Mouse (Mus musculus): ENCODE measurements at regions not wholly inside any gene's neighbourhood (a gene's known extent, or its start where the extent isn't known, plus 50 kb on each side); places are given as distances from the start of the nearest gene placed in this dataset.

GRCm38 (mm10) chr3:21816968-21817858 lies 259.2 kb upstream of the Tbl1xr1 start:
- no peaks in the 10 kb centered on the region for H3K36me3 ChIP-seq (ENCODE audit: control insufficient read depth, insufficient read depth, low read length)
- H3K27ac ChIP-seq (ENCODE audit: low read depth, low read length) = no peak overlapping the region
- ATAC-seq (ENCODE audit: low read depth) = peak; percentile 46; the same call in 1 of the 2 replicates
- no peak overlapping the region for H3K4me2 ChIP-seq (ENCODE audit: low read depth, low read length)
- H3K4me3 ChIP-seq (ENCODE audit: low read depth, low read length) = no peak overlapping the region
- H3K9me3 ChIP-seq (ENCODE audit: control insufficient read depth, low read length) = no peaks in the 10 kb centered on the region
- H3K4me1 ChIP-seq (ENCODE audit: control insufficient read depth, insufficient read depth, low read length) = peaks cover 6% of the 10 kb centered on the region; the same call in 1 of the 2 replicates
- WGBS = 38% methylated on average over 4 of the region's 4 CpGs
- no peaks in the 10 kb centered on the region for H3K27me3 ChIP-seq (ENCODE audit: control insufficient read depth, insufficient read depth, low read length)
- H3K9ac ChIP-seq (replicated peaks; ENCODE audit: low read depth, low read length) = no peak overlapping the region

DNA sequence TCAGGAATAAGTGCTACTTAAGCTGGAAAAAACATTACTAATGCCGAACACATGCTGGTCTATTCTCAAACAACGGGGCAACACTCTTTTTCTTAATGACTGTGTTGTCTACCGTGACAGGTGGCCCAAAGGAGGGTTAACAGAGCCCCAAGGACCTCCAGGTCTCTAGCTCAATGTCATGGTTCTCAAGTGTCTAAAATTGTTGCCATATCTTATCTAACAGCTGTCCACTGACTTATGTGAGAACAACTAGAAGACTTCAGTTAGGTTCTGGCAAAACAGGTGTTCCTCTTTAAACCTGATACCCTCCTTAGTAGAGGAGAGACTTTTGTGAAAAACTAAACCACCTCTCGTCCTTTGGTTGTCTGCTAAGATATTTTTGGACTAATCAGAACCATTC lies 257.4 kb upstream of the Tbl1xr1 start:
- no peaks in the 10 kb centered on the region for H3K27me3 ChIP-seq (ENCODE audit: control insufficient read depth, insufficient read depth, low read length)
- no peaks in the 10 kb centered on the region for H3K36me3 ChIP-seq (ENCODE audit: control insufficient read depth, insufficient read depth, low read length)
- WGBS = 62% methylated on average over 4 of the region's 4 CpGs
- H3K9me3 ChIP-seq (ENCODE audit: control insufficient read depth, low read length) = no peaks in the 10 kb centered on the region
- H3K9ac ChIP-seq (replicated peaks; ENCODE audit: low read depth, low read length) = no peak overlapping the region
- no peak overlapping the region for H3K4me2 ChIP-seq (ENCODE audit: low read depth, low read length)
- H3K4me1 ChIP-seq (ENCODE audit: control insufficient read depth, insufficient read depth, low read length) = peaks cover 6% of the 10 kb centered on the region; the same call in 1 of the 2 replicates
- ATAC-seq (ENCODE audit: low read depth) = no peak
- H3K4me3 ChIP-seq (ENCODE audit: low read depth, low read length) = no peak overlapping the region
- no peak overlapping the region for H3K27ac ChIP-seq (ENCODE audit: low read depth, low read length)

- Histone ChIP-seq H3K9ac (replicated peaks; ENCODE audit: low read depth, low read length) (no peak overlapping the region), H3K9me3 (ENCODE audit: control insufficient read depth, low read length) (no peaks in the 10 kb centered on the region), H3K27ac (ENCODE audit: low read depth, low read length) (no peak overlapping the region), H3K4me1 (ENCODE audit: control insufficient read depth, insufficient read depth, low read length) (peaks cover 6% of the 10 kb centered on the region; the same call in 1 of the 2 replicates), H3K4me3 (ENCODE audit: low read depth, low read length) (no peak overlapping the region), H3K27me3 (ENCODE audit: control insufficient read depth, insufficient read depth, low read length) (no peaks in the 10 kb centered on the region), H3K36me3 (ENCODE audit: control insufficient read depth, insufficient read depth, low read length) (no peaks in the 10 kb centered on the region), H3K4me2 (ENCODE audit: low read depth, low read length) (no peak overlapping the region)
- ATAC-seq (ENCODE audit: low read depth) = no peak
- WGBS = 75% methylated on average over 3 of the region's 3 CpGs
Observed at GRCm38 (mm10) chr3:21820051-21820598, 256.3 kb upstream of the Tbl1xr1 start.

- Histone ChIP-seq H3K4me2 (ENCODE audit: low read depth, low read length) (no peak overlapping the region), H3K27me3 (ENCODE audit: control insufficient read depth, insufficient read depth, low read length) (no peaks in the 10 kb centered on the region), H3K4me1 (ENCODE audit: control insufficient read depth, insufficient read depth, low read length) (peaks cover 1% of the 10 kb centered on the region; the same call in 1 of the 2 replicates), H3K9ac (replicated peaks; ENCODE audit: low read depth, low read length) (no peak overlapping the region), H3K9me3 (ENCODE audit: control insufficient read depth, low read length) (no peaks in the 10 kb centered on the region), H3K4me3 (ENCODE audit: low read depth, low read length) (no peak overlapping the region), H3K27ac (ENCODE audit: low read depth, low read length) (no peak overlapping the region), H3K36me3 (ENCODE audit: control insufficient read depth, insufficient read depth, low read length) (no peaks in the 10 kb centered on the region)
- WGBS = 79% methylated on average over 4 of the region's 4 CpGs
- ATAC-seq (ENCODE audit: low read depth) = no peak
Observed at GRCm38 (mm10) chr3:21822675-21823074, 253.8 kb upstream of the Tbl1xr1 start.

DNA sequence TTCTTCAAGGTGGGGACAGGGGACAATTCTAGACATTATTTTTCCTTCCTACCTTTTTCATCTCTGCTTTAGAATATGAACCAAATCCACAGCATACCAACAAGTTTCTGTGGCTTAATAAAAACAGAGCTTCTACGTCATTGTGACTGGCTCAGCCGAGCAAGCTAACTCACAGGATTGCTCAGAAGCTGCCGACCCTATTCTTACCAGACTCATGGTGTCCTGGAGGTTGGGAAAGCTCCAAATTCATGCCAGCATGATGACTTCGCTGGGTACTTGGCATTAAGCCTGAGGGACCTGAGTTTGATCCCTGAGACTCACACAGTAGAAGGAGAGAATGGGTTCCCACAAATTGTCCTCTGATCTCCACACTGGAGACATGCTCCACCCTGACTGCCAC lies 253.1 kb upstream of the Tbl1xr1 start:
- 86% methylated on average over 4 of the region's 4 CpGs for WGBS
- H3K9me3 ChIP-seq (ENCODE audit: control insufficient read depth, low read length) = no peaks in the 10 kb centered on the region
- H3K36me3 ChIP-seq (ENCODE audit: control insufficient read depth, insufficient read depth, low read length) = no peaks in the 10 kb centered on the region
- H3K4me3 ChIP-seq (ENCODE audit: low read depth, low read length) = no peak overlapping the region
- no peak overlapping the region for H3K9ac ChIP-seq (replicated peaks; ENCODE audit: low read depth, low read length)
- no peak overlapping the region for H3K4me2 ChIP-seq (ENCODE audit: low read depth, low read length)
- no peaks in the 10 kb centered on the region for H3K27me3 ChIP-seq (ENCODE audit: control insufficient read depth, insufficient read depth, low read length)
- no peak overlapping the region for H3K27ac ChIP-seq (ENCODE audit: low read depth, low read length)
- no peaks in the 10 kb centered on the region for H3K4me1 ChIP-seq (ENCODE audit: control insufficient read depth, insufficient read depth, low read length)
- no peak for ATAC-seq (ENCODE audit: low read depth)

GRCm38 (mm10) chr3:21824101-21824880 lies 252.2 kb upstream of the Tbl1xr1 start:
- H3K9ac ChIP-seq (replicated peaks; ENCODE audit: low read depth, low read length) = no peak overlapping the region
- no peak overlapping the region for H3K4me2 ChIP-seq (ENCODE audit: low read depth, low read length)
- peak; percentile 59; the same call in 1 of the 2 replicates for ATAC-seq (ENCODE audit: low read depth)
- H3K27ac ChIP-seq (ENCODE audit: low read depth, low read length) = no peak overlapping the region
- H3K9me3 ChIP-seq (ENCODE audit: control insufficient read depth, low read length) = no peaks in the 10 kb centered on the region
- no peaks in the 10 kb centered on the region for H3K36me3 ChIP-seq (ENCODE audit: control insufficient read depth, insufficient read depth, low read length)
- H3K4me3 ChIP-seq (ENCODE audit: low read depth, low read length) = no peak overlapping the region
- H3K4me1 ChIP-seq (ENCODE audit: control insufficient read depth, insufficient read depth, low read length) = no peaks in the 10 kb centered on the region
- H3K27me3 ChIP-seq (ENCODE audit: control insufficient read depth, insufficient read depth, low read length) = no peaks in the 10 kb centered on the region
- whole genome bisulfite sequencing = 33% methylated on average over 8 of the region's 8 CpGs

GRCm38 (mm10) chr3:21824913-21825610 lies 251.4 kb upstream of the Tbl1xr1 start:
- no peaks in the 10 kb centered on the region for H3K36me3 ChIP-seq (ENCODE audit: control insufficient read depth, insufficient read depth, low read length)
- no peak for ATAC-seq (ENCODE audit: low read depth)
- whole genome bisulfite sequencing = 91% methylated on average over 5 of the region's 5 CpGs
- H3K4me2 ChIP-seq (ENCODE audit: low read depth, low read length) = no peak overlapping the region
- H3K27ac ChIP-seq (ENCODE audit: low read depth, low read length) = no peak overlapping the region
- no peak overlapping the region for H3K9ac ChIP-seq (replicated peaks; ENCODE audit: low read depth, low read length)
- H3K27me3 ChIP-seq (ENCODE audit: control insufficient read depth, insufficient read depth, low read length) = no peaks in the 10 kb centered on the region
- H3K4me3 ChIP-seq (ENCODE audit: low read depth, low read length) = no peak overlapping the region
- no peaks in the 10 kb centered on the region for H3K9me3 ChIP-seq (ENCODE audit: control insufficient read depth, low read length)
- H3K4me1 ChIP-seq (ENCODE audit: control insufficient read depth, insufficient read depth, low read length) = no peaks in the 10 kb centered on the region

GRCm38 (mm10) chr3:21827656-21828055 lies 248.8 kb upstream of the Tbl1xr1 start:
- no peak for ATAC-seq (ENCODE audit: low read depth)
- Histone ChIP-seq H3K27ac (ENCODE audit: low read depth, low read length) (no peak overlapping the region), H3K4me1 (ENCODE audit: control insufficient read depth, insufficient read depth, low read length) (no peaks in the 10 kb centered on the region)

More at GRCm38 (mm10) chr3:21827656-21828055, 248.8 kb upstream of the Tbl1xr1 start:
- Histone ChIP-seq H3K9ac (replicated peaks; ENCODE audit: low read depth, low read length) (no peak overlapping the region), H3K9me3 (ENCODE audit: control insufficient read depth, low read length) (no peaks in the 10 kb centered on the region), H3K4me3 (ENCODE audit: low read depth, low read length) (no peak overlapping the region), H3K4me2 (ENCODE audit: low read depth, low read length) (no peak overlapping the region), H3K27me3 (ENCODE audit: control insufficient read depth, insufficient read depth, low read length) (no peaks in the 10 kb centered on the region), H3K36me3 (ENCODE audit: control insufficient read depth, insufficient read depth, low read length) (no peaks in the 10 kb centered on the region)

Measured in neural tube, embryonic 14.5 days (tissue).